Mouse (Mus musculus) heart, postnatal 0 days (tissue): ENCODE results near the gene Dusp13.

Experiments used
- CTCF ChIP-seq: IDR thresholded peaks from 2 replicates; pipeline ENCODE4 v1.5.1; 2016; ENCODE audit warnings: antibody characterized with exemption, control low read depth, low read depth
- EP300 ChIP-seq: IDR thresholded peaks from 2 replicates; pipeline ENCODE4 v1.6.1; 2016; ENCODE audit warnings: antibody characterized with exemption, low read depth

GRCm38 (mm10) chr14:21733131-21733905, 17.7 kb downstream of the Dusp13 start:
- TF ChIP-seq CTCF (no peak), EP300 (no peak)
